Mouse (Mus musculus) brown adipose tissue, adult 24 weeks (tissue): ENCODE data around the gene Gsta2. TPM values are rescaled to one million over a fixed set of nuclear protein-coding genes. Genes with fewer than 3 reads are reported as not detected.
"Not testable (repeated sequence)": the region's sequence is repeated elsewhere in the genome, so short reads cannot be mapped to it uniquely, and the experiment has no call there.

Experiments used
- H3K27ac ChIP-seq: fragments of 200-500 bp; replicated peaks from 2 replicates; pipeline ENCODE4 v1.5.1; 2012; ENCODE audit warnings: low read depth, mild to moderate bottlenecking, low read length
- H3K4me1 ChIP-seq: fragments of 200-500 bp; 2 replicates; pipeline ENCODE4 v1.6.1; 2012; ENCODE audit warnings: low read length, mixed read lengths; ENCODE audit not compliant: control insufficient read depth, insufficient read depth, insufficient read length
- H3K4me3 ChIP-seq: fragments of 200-500 bp; 2 replicates; pipeline ENCODE4 v1.5.1; 2012; ENCODE audit warnings: low read depth, mild to moderate bottlenecking, low read length, moderate library complexity; ENCODE audit not compliant: insufficient read depth
- polyA plus RNA-seq: library from polyadenylated mRNA; stranded (reverse); fragments of >200 nt; gene quantifications from 2 replicates; pipeline ENCODE4 v1.2.4, GENCODE M21; 2012; ENCODE audit not compliant: missing spikeins, insufficient read depth, insufficient read length

The Gsta2 gene
- polyA plus RNA-seq, 1 experiment = not detected

- not testable (repeated sequence) for H3K4me3 ChIP-seq, H3K4me1 ChIP-seq, H3K27ac ChIP-seq
Measured at GRCm38 (mm10) chr9:78296089-78296488, 59.5 kb downstream of the Gsta2 start.

GRCm38 (mm10) chr9:78294781-78295180, 60.8 kb downstream of the Gsta2 start:
- not testable (repeated sequence) for H3K4me1 ChIP-seq, H3K27ac ChIP-seq, H3K4me3 ChIP-seq

- not testable (repeated sequence) for H3K4me1 ChIP-seq, H3K27ac ChIP-seq, H3K4me3 ChIP-seq
Measured at GRCm38 (mm10) chr9:78293683-78294082, 61.9 kb downstream of the Gsta2 start.

- H3K4me1 ChIP-seq, H3K4me3 ChIP-seq, H3K27ac ChIP-seq: not testable (repeated sequence)
Measured at GRCm38 (mm10) chr9:78292462-78292861, 63.1 kb downstream of the Gsta2 start.

GRCm38 (mm10) chr9:78289723-78290122, 65.9 kb downstream of the Gsta2 start, which contains the start of gene Gm10639:
Gene Gm10639 (plus strand): TSS chr9:78289923.
- H3K27ac ChIP-seq, H3K4me1 ChIP-seq, H3K4me3 ChIP-seq: not testable (repeated sequence)

GRCm38 (mm10) chr9:78289063-78289462, 66.5 kb downstream of the Gsta2 start:
- not testable (repeated sequence) for H3K4me1 ChIP-seq, H3K4me3 ChIP-seq, H3K27ac ChIP-seq

- H3K4me3 ChIP-seq, H3K27ac ChIP-seq, H3K4me1 ChIP-seq: not testable (repeated sequence)
Measured at GRCm38 (mm10) chr9:78282002-78282711, 73.4 kb downstream of the Gsta2 start.

Other genes starting within 250 kb of the Gsta2 start
- gene Fbxo9, start 246.7 kb downstream of the Gsta2 start, polyA plus RNA-seq = 66.7 and 70.2 TPM in 2 replicates
- 21.8 and 23.4 TPM in 2 replicates for gene Ick, start 246.6 kb downstream of the Gsta2 start, polyA plus RNA-seq
- gene Gsta4, start 173.0 kb downstream of the Gsta2 start, polyA plus RNA-seq = 174 and 194 TPM in 2 replicates
- not detected in 2 replicates for gene Gsta1, start 125.1 kb downstream of the Gsta2 start, polyA plus RNA-seq
- 1.2 TPM in 1 of 2 replicates, not detected in the other for gene Gm3776, start 98.7 kb downstream of the Gsta2 start, polyA plus RNA-seq
- gene Gm10639, start 65.9 kb downstream of the Gsta2 start, polyA plus RNA-seq = not detected in 2 replicates
- gene Omt2a, start 41.0 kb downstream of the Gsta2 start, polyA plus RNA-seq = not detected in 2 replicates
- gene Omt2b, start 28.2 kb downstream of the Gsta2 start, polyA plus RNA-seq = not detected in 2 replicates
- not detected in 2 replicates for gene Dppa5a, start 12.4 kb upstream of the Gsta2 start, polyA plus RNA-seq
- not detected in 2 replicates for gene Ooep, start 22.9 kb upstream of the Gsta2 start, polyA plus RNA-seq
- gene Ddx43, start 40.0 kb upstream of the Gsta2 start, polyA plus RNA-seq = not detected in 2 replicates
- 0.32 and 0.67 TPM in 2 replicates for gene Cgas, start 87.4 kb upstream of the Gsta2 start, polyA plus RNA-seq
- gene Mto1, start 92.4 kb upstream of the Gsta2 start, polyA plus RNA-seq = 42.2 and 44.6 TPM in 2 replicates
- not detected in 2 replicates for gene Gm17324, start 93.0 kb upstream of the Gsta2 start, polyA plus RNA-seq
- gene Eef1a1, start 133.4 kb upstream of the Gsta2 start, polyA plus RNA-seq = 3,256 and 3,366 TPM in 2 replicates
- 3.5 and 4.4 TPM in 2 replicates for gene Slc17a5, start 232.3 kb upstream of the Gsta2 start, polyA plus RNA-seq